8 mouse cellular contexts compared by ENCODE assay signal in the genomic region with DNA sequence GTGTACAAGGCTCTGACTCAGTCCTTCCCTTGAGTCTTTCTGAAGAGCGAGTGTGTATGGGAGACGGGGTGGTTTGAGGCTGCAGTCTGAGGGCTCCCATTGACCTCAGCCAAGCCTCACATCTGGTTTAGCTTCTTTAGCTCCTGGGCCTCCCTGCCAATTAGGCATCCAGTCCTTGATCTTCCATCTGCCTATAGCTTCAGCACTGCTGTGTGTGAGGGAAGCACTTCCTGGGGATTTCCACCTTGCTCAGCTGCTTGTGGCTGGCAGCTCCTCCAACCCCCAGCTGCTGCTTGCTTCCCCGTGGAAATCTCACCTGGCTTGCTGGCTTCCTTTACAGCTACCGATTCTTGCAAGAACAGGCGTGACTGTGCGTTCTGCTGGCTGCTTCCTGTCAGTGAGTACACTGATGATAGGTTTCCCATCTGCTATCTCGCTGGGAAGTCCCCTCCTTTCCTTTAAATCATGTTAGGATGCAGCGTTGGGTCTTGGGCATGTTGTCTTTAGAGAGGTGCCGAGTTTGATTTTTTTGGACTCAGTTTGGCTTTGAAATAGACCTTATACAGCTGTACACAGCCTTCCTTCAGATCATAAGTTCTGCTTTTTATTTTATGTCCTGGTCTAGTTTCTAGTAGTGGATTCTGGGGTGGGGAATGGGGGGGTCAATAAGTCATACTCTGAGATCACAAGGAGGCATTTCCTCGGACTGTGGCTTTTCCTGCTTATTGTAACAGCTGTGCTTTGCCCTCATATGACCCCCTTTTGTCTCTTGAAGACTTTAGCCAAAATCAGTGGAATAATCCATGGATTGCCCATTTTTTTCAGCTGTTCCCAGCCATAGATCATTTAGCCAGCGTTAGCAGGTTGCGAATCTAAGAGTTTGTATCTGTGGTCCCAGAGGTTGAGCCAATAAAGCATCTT. TPM values are rescaled to one million over a fixed set of nuclear protein-coding genes. Genes with fewer than 3 reads are reported as not detected.
DNase-seq lines count a peak whose midpoint lies in the region; ATAC-seq and TF ChIP-seq lines count a peak whose summit lies in the region.

No protein-coding gene starts in this region.

- 0 out of 2 replicates have a peak overlapping the region, but pooled peaks have one; percentile 10 for H3K4me2 ChIP-seq in heart, embryonic 16.5 days (ENCODE audit: low read depth, low read length)
- H3K4me2 ChIP-seq in stomach, embryonic 14.5 days (replicated peaks; ENCODE audit: low read depth, low read length) = 0 out of 2 replicates have a peak overlapping the region, but pooled peaks have one; percentile 12

- H3K4me1 ChIP-seq in heart, embryonic 16.5 days (ENCODE audit: control insufficient read depth, insufficient read depth, low read length) = peaks cover 13% of the 10 kb centered on the region; the same call in 1 of the 2 replicates
- H3K4me1 ChIP-seq in stomach, embryonic 14.5 days (ENCODE audit: control insufficient read depth, insufficient read depth, low read length) = peaks cover 10% of the 10 kb centered on the region; the same call in 1 of the 2 replicates

- H3K4me3 ChIP-seq in left cerebral cortex, adult 2 months = no peak overlapping the region
- H3K4me3 ChIP-seq in heart, embryonic 16.5 days (ENCODE audit: low read length) = no peak overlapping the region
- no peak overlapping the region for H3K4me3 ChIP-seq in stomach, embryonic 14.5 days (ENCODE audit: low read depth, low read length)

- intact Hi-C loops in left cerebral cortex, postnatal 25 days (cut with DNase I) = no loop called here
- intact Hi-C loops in left cerebral cortex, adult 2 months (cut with DNase I) = no loop called here

- DNase-seq in left cerebral cortex, postnatal 25 days (ENCODE audit: low spot score in 2 of 2) = peak; percentile 18 to 35
- no peak for DNase-seq in left cerebral cortex, adult 2 months (ENCODE audit: extremely low spot score in 1 of 2, low spot score in 2 of 2)
- DNase-seq in embryo, embryonic 10.5 days (ENCODE audit: low spot score) = peak; percentile 54
- DNase-seq in kidney, postnatal 36 days = peak; percentile 50 to 72
- no peak for DNase-seq in left cerebral cortex, adult 18-20 months (ENCODE audit: low spot score in 2 of 2)
- DNase-seq in adipocyte (ENCODE audit: low spot score) = no peak

- H3K36me3 ChIP-seq in heart, embryonic 16.5 days (ENCODE audit: control insufficient read depth, insufficient read depth) = peaks cover 7% of the 10 kb centered on the region; the same call in 1 of the 2 replicates
- no peaks in the 10 kb centered on the region for H3K36me3 ChIP-seq in stomach, embryonic 14.5 days (ENCODE audit: control insufficient read depth, insufficient read depth, low read length)

- no peak overlapping the region; the same call in 1 of the 2 replicates for H3K27ac ChIP-seq in left cerebral cortex, adult 2 months
- H3K27ac ChIP-seq in heart, embryonic 16.5 days (ENCODE audit: low read length) = peak overlapping the region; percentile 55
- 0 out of 2 replicates have a peak overlapping the region, but pooled peaks have one; percentile 27 for H3K27ac ChIP-seq in stomach, embryonic 14.5 days (ENCODE audit: low read length)

- ATAC-seq in heart, embryonic 16.5 days (replicated peaks; ENCODE audit: extremely low read depth, insufficient read depth, low FRiP score) = peak; percentile 49
- no peak for ATAC-seq in stomach, embryonic 14.5 days (ENCODE audit: insufficient number of reproducible peaks, insufficient read depth, low FRiP score, low read depth)

- no peak for TF ChIP-seq CTCF in left cerebral cortex, adult 2 months (IDR thresholded peaks at IDR 0.05)

- H3K9ac ChIP-seq in heart, embryonic 16.5 days (ENCODE audit: low read length) = no peak overlapping the region
- H3K9ac ChIP-seq in stomach, embryonic 14.5 days (replicated peaks; ENCODE audit: low read depth, low read length) = no peak overlapping the region

- no peaks in the 10 kb centered on the region; the same call in 1 of the 2 replicates for H3K9me3 ChIP-seq in heart, embryonic 16.5 days (replicated peaks; ENCODE audit: control insufficient read depth, low read length)
- no peaks in the 10 kb centered on the region for H3K9me3 ChIP-seq in stomach, embryonic 14.5 days (ENCODE audit: control insufficient read depth, low read depth, low read length)

- 50% methylated on average over 12 of the region's 12 CpGs for WGBS in heart, embryonic 16.5 days
- WGBS in stomach, embryonic 14.5 days = 47% methylated on average over 12 of the region's 12 CpGs

- H3K27me3 ChIP-seq in heart, embryonic 16.5 days (ENCODE audit: control insufficient read depth, insufficient read depth, low read length) = no peaks in the 10 kb centered on the region
- H3K27me3 ChIP-seq in stomach, embryonic 14.5 days (ENCODE audit: control insufficient read depth, insufficient read depth, low read length) = no peaks in the 10 kb centered on the region

RNA-seq across cellular contexts. Expression of a gene that starts 34.0 kb away (rescaled TPM):
- 10 to 100 TPM; 67.8 to 69.8 TPM for total RNA-seq in left cerebral cortex, postnatal 25 days (2021)
- total RNA-seq in left cerebral cortex, adult 2 months (2021) = 10 to 100 TPM; 67.5 to 81.8 TPM
- 31.9 and 40.2 TPM in 2 replicates for polyA plus RNA-seq in heart, embryonic 16.5 days (2015; fragmentation: Nextera tagmentation; extraction: Ambion mirVana)
- polyA plus RNA-seq in stomach, embryonic 14.5 days (2014; fragmentation: Nextera tagmentation; extraction: Ambion mirVana) = 45.9 and 51.4 TPM in 2 replicates
- total RNA-seq in left cerebral cortex, adult 18-20 months (2021) = 10 to 100 TPM; 64.6 to 77.5 TPM

Comparison
In these comparisons a context has a peak if more than half of its experiments do, and no peak if none do; other contexts are left out.
1. DNase-seq: peak in left cerebral cortex, postnatal 25 days (2 of 2), embryo, embryonic 10.5 days (single experiment) and kidney, postnatal 36 days (2 of 2); none in left cerebral cortex, adult 2 months (0 of 2), left cerebral cortex, adult 18-20 months (0 of 2) and adipocyte (single experiment).